Mouse (Mus musculus) neural tube, embryonic 15.5 days (tissue): ENCODE measurements at regions not wholly inside any gene's neighbourhood (a gene's known extent, or its start where the extent isn't known, plus 50 kb on each side); places are given as distances from the start of the nearest gene placed in this dataset.

Source experiments
- ATAC-seq: fragments of 200-750 bp; cut with Nextera tagmentation; 2 replicates; pipeline ENCODE4 v1.8.0; 2017; ENCODE audit warnings: mild to moderate bottlenecking, moderate TSS enrichment, moderate library complexity; ENCODE audit not compliant: low FRiP score
- H3K27ac ChIP-seq: fragments of 300-500 bp; sonication (generic); replicated peaks from 2 replicates; pipeline ENCODE4 v1.5.1; 2015; ENCODE audit warnings: mild to moderate bottlenecking, inconsistent platforms
- H3K27me3 ChIP-seq: fragments of 300-500 bp; sonication (generic); replicated peaks from 2 replicates; pipeline ENCODE4 v1.6.1; 2015; ENCODE audit warnings: inconsistent platforms
- H3K36me3 ChIP-seq: fragments of 300-500 bp; sonication (generic); 2 replicates; pipeline ENCODE4 v1.6.1; 2015; ENCODE audit warnings: inconsistent platforms
- H3K4me1 ChIP-seq: fragments of 300-500 bp; sonication (generic); 2 replicates; pipeline ENCODE4 v1.6.1; 2015; ENCODE audit warnings: inconsistent platforms
- H3K4me2 ChIP-seq: fragments of 300-500 bp; sonication (generic); 2 replicates; pipeline ENCODE4 v1.6.1; 2015; ENCODE audit warnings: inconsistent platforms, mild to moderate bottlenecking, moderate library complexity
- H3K4me3 ChIP-seq: fragments of 300-500 bp; sonication (generic); replicated peaks from 2 replicates; pipeline ENCODE4 v1.5.1; 2015; ENCODE audit warnings: mild to moderate bottlenecking, inconsistent platforms
- H3K9ac ChIP-seq: fragments of 300-500 bp; sonication (generic); replicated peaks from 2 replicates; pipeline ENCODE4 v1.6.1; 2015; ENCODE audit warnings: mild to moderate bottlenecking, inconsistent platforms
- H3K9me3 ChIP-seq: fragments of 300-500 bp; sonication (generic); replicated peaks from 2 replicates; pipeline ENCODE4 v1.6.1; 2016; ENCODE audit warnings: inconsistent platforms
- WGBS: fragments of 180-500 bp; shearing (Covaris S2); methylation state at CpG from one replicate; pipeline ENCODE4 v1.1.7; 2015; ENCODE audit warnings: mixed read lengths; 5-methylcytosine and 5-hydroxymethylcytosine counted together

GRCm38 (mm10) chr16:50762096-50762495 lies 171.1 kb upstream of the Ccdc54 start:
- no peak overlapping the region for H3K9ac ChIP-seq
- H3K27me3 ChIP-seq, result no peaks in the 10 kb centered on the region
- no peaks in the 10 kb centered on the region for H3K36me3 ChIP-seq
- no peak overlapping the region for H3K4me2 ChIP-seq
- H3K4me1 ChIP-seq, result no peaks in the 10 kb centered on the region
- no peaks in the 10 kb centered on the region for H3K9me3 ChIP-seq
- H3K4me3 ChIP-seq, result no peak overlapping the region
- H3K27ac ChIP-seq, result no peak overlapping the region
- 84% methylated on average over 3 of the region's 3 CpGs for WGBS
- no peak for ATAC-seq

- H3K4me3 ChIP-seq, result no peak overlapping the region
- no peaks in the 10 kb centered on the region for H3K4me1 ChIP-seq
- H3K4me2 ChIP-seq, result no peak overlapping the region
- no peak overlapping the region for H3K9ac ChIP-seq
- no peaks in the 10 kb centered on the region for H3K9me3 ChIP-seq
- H3K36me3 ChIP-seq, result no peaks in the 10 kb centered on the region
- no peak for ATAC-seq
- 89% methylated on average over 5 of the region's 5 CpGs for WGBS
- H3K27ac ChIP-seq, result no peak overlapping the region
- H3K27me3 ChIP-seq, result no peaks in the 10 kb centered on the region
Measured at GRCm38 (mm10) chr16:50759979-50760378, 169.0 kb upstream of the Ccdc54 start.

- Histone ChIP-seq H3K27me3 (no peaks in the 10 kb centered on the region), H3K27ac (no peak overlapping the region), H3K9me3 (no peaks in the 10 kb centered on the region), H3K4me1 (peaks cover 3% of the 10 kb centered on the region; the same call in 1 of the 2 replicates), H3K36me3 (no peaks in the 10 kb centered on the region), H3K4me3 (no peak overlapping the region), H3K9ac (no peak overlapping the region), H3K4me2 (no peak overlapping the region)
- no peak for ATAC-seq
- WGBS, result 48% methylated on average over 4 of the region's 4 CpGs
Measured at GRCm38 (mm10) chr16:50756696-50757095, 165.7 kb upstream of the Ccdc54 start.

- H3K27me3 ChIP-seq, result no peaks in the 10 kb centered on the region
- no peak overlapping the region for H3K9ac ChIP-seq
- no peak overlapping the region for H3K4me2 ChIP-seq
- no peak overlapping the region for H3K4me3 ChIP-seq
- H3K36me3 ChIP-seq, result no peaks in the 10 kb centered on the region
- WGBS, result 18% methylated on average over 3 of the region's 3 CpGs
- H3K4me1 ChIP-seq, result peaks cover 3% of the 10 kb centered on the region; the same call in 1 of the 2 replicates
- no peaks in the 10 kb centered on the region for H3K9me3 ChIP-seq
- no peak for ATAC-seq
- no peak overlapping the region for H3K27ac ChIP-seq
Measured at GRCm38 (mm10) chr16:50753612-50754389, 162.8 kb upstream of the Ccdc54 start.

- ATAC-seq, result no peak
- Histone ChIP-seq H3K36me3 (no peaks in the 10 kb centered on the region), H3K9me3 (no peaks in the 10 kb centered on the region), H3K4me3 (no peak overlapping the region), H3K9ac (no peak overlapping the region), H3K27me3 (no peaks in the 10 kb centered on the region), H3K27ac (no peak overlapping the region), H3K4me1 (peaks cover 3% of the 10 kb centered on the region; the same call in 1 of the 2 replicates), H3K4me2 (no peak overlapping the region)
- 88% methylated on average over 11 of the region's 11 CpGs for WGBS
Measured at GRCm38 (mm10) chr16:50753046-50753445, 162.1 kb upstream of the Ccdc54 start.

GRCm38 (mm10) chr16:50752277-50752600 lies 161.3 kb upstream of the Ccdc54 start:
- H3K4me3 ChIP-seq, result no peak overlapping the region
- no peak overlapping the region for H3K9ac ChIP-seq
- peaks cover 3% of the 10 kb centered on the region; the same call in 1 of the 2 replicates for H3K4me1 ChIP-seq
- ATAC-seq, result no peak
- no peak overlapping the region for H3K27ac ChIP-seq
- H3K36me3 ChIP-seq, result no peaks in the 10 kb centered on the region
- 82% methylated on average over 10 of the region's 10 CpGs for WGBS
- H3K27me3 ChIP-seq, result no peaks in the 10 kb centered on the region
- no peak overlapping the region for H3K4me2 ChIP-seq
- H3K9me3 ChIP-seq, result no peaks in the 10 kb centered on the region

GRCm38 (mm10) chr16:50751495-50752276 lies 160.7 kb upstream of the Ccdc54 start:
- Histone ChIP-seq H3K27ac (no peak overlapping the region), H3K9me3 (no peaks in the 10 kb centered on the region), H3K4me3 (no peak overlapping the region), H3K4me1 (peaks cover 3% of the 10 kb centered on the region; the same call in 1 of the 2 replicates), H3K9ac (no peak overlapping the region), H3K36me3 (no peaks in the 10 kb centered on the region), H3K4me2 (no peak overlapping the region), H3K27me3 (no peaks in the 10 kb centered on the region)
- ATAC-seq, result no peak
- 87% methylated on average over 9 of the region's 9 CpGs for WGBS

- 92% methylated on average over 5 of the region's 5 CpGs for WGBS
- no peaks in the 10 kb centered on the region for H3K36me3 ChIP-seq
- H3K27ac ChIP-seq, result no peak overlapping the region
- no peak overlapping the region for H3K4me2 ChIP-seq
- H3K9me3 ChIP-seq, result no peaks in the 10 kb centered on the region
- H3K27me3 ChIP-seq, result no peaks in the 10 kb centered on the region
- no peak overlapping the region for H3K9ac ChIP-seq
- ATAC-seq, result no peak
- H3K4me3 ChIP-seq, result no peak overlapping the region
- H3K4me1 ChIP-seq, result no peaks in the 10 kb centered on the region
Measured at GRCm38 (mm10) chr16:50747698-50748097, 156.7 kb upstream of the Ccdc54 start.

GRCm38 (mm10) chr16:50745723-50746122 lies 154.8 kb upstream of the Ccdc54 start:
- H3K9ac ChIP-seq, result no peak overlapping the region
- no peak overlapping the region for H3K4me3 ChIP-seq
- no peak overlapping the region for H3K4me2 ChIP-seq
- WGBS, result 77% methylated on average over 2 of the region's 2 CpGs
- H3K36me3 ChIP-seq, result no peaks in the 10 kb centered on the region
- H3K27me3 ChIP-seq, result no peaks in the 10 kb centered on the region
- no peak for ATAC-seq
- no peak overlapping the region for H3K27ac ChIP-seq
- no peaks in the 10 kb centered on the region for H3K4me1 ChIP-seq
- H3K9me3 ChIP-seq, result no peaks in the 10 kb centered on the region

GRCm38 (mm10) chr16:50737396-50737843 lies 146.5 kb upstream of the Ccdc54 start:
- Histone ChIP-seq H3K4me1 (peaks cover 11% of the 10 kb centered on the region), H3K9ac (peak overlapping the region; percentile 30; the same call in 1 of the 2 replicates), H3K36me3 (no peaks in the 10 kb centered on the region), H3K27ac (no peak overlapping the region), H3K27me3 (peaks cover 8% of the 10 kb centered on the region; the same call in 1 of the 2 replicates), H3K4me2 (peak overlapping the region; percentile 59), H3K9me3 (no peaks in the 10 kb centered on the region), H3K4me3 (peak overlapping the region; percentile 44)
- no peak for ATAC-seq
- 31% methylated on average over 10 of the region's 10 CpGs for WGBS

- H3K4me3 ChIP-seq, result peak overlapping the region; percentile 44
- ATAC-seq, result peak; percentile 84
- H3K9me3 ChIP-seq, result no peaks in the 10 kb centered on the region
- H3K4me1 ChIP-seq, result peaks cover 16% of the 10 kb centered on the region
- H3K9ac ChIP-seq, result 0 out of 2 replicates have a peak overlapping the region, but pooled peaks have one; percentile 30
- no peaks in the 10 kb centered on the region for H3K36me3 ChIP-seq
- no peak overlapping the region for H3K27ac ChIP-seq
- peaks cover 8% of the 10 kb centered on the region; the same call in 1 of the 2 replicates for H3K27me3 ChIP-seq
- 10% methylated on average over 21 of the region's 21 CpGs for WGBS
- H3K4me2 ChIP-seq, result peak overlapping the region; percentile 59
Measured at GRCm38 (mm10) chr16:50736151-50737047, 145.4 kb upstream of the Ccdc54 start.
